Mouse (Mus musculus) Patski (cell line): ENCODE measurements around the gene Wnk4. TPM values are rescaled to one million over a fixed set of nuclear protein-coding genes. Genes with fewer than 3 reads are reported as not detected.

Experiments used
- ATAC-seq: fragments of 100-300 bp; one replicate; pipeline ENCODE4 v1.8.0; 2021
- CTCF ChIA-PET: fragments of 350-600 bp; sonication (Branson Sonifier 250); formaldehyde crosslinking; loops from one replicate; lab custom pipeline; 2022; ENCODE audit warnings: inconsistent platforms; lab: Charles Lee
- POLR2A ChIA-PET: fragments of 350-600 bp; sonication (Branson Sonifier 250); formaldehyde crosslinking; loops from one replicate; lab custom pipeline; 2022; ENCODE audit warnings: antibody characterized with exemption, inconsistent platforms; lab: Charles Lee
- DNase-seq: peaks from one replicate; pipeline ENCODE4 v3.0.0-alpha.2; 2011; ENCODE audit warnings: low read depth, low spot score
- H3K27me3 ChIP-seq: fragments of 371-371 bp; one replicate; pipeline ENCODE4 v1.5.1; 2021
- CTCF ChIP-seq: fragments of 100-300 bp; IDR thresholded peaks from one replicate; pipeline ENCODE4 v1.5.1; 2021
- in situ Hi-C: fragments of 300-500 bp; cut with MboI; formaldehyde crosslinking; loops from 3 replicates; pipeline ENCODE4 v1.11.1; 2018; ENCODE audit warnings: low pct_unique_long_range_greater_than_20kb, mixed read lengths
- polyA plus RNA-seq: library from polyadenylated mRNA; unstranded; gene quantifications from one replicate; pipeline ENCODE4 v1.2.3, GENCODE M21; 2021

Gene Wnk4
- polyA plus RNA-seq = 53.9 TPM

GRCm38 (mm10) chr11:101259948-101260825, at the start of gene Wnk4:
Wnk4 (plus strand) TSS chr11:101260567.
- in situ Hi-C loops = no loop called here
- peak; percentile 72 for ATAC-seq

GRCm38 (mm10) chr11:101211970-101212369, 48.4 kb upstream of the Wnk4 start:
- no peaks in the 10 kb centered on the region for H3K27me3 ChIP-seq
- in situ Hi-C loops = loop anchor here (5.0 to 10.0 kb wide), 2 partner anchors 40 to 183 kb away; partner anchors contain the start of gene Vps25
- ChIA-PET POLR2A (interaction anchor here (0.7 kb wide), 1 partner anchor 70 kb away, joined by 3 read pairs; no protein-coding TSS in a partner anchor), CTCF (interaction anchor here (0.6 to 1.9 kb wide), 9 partner anchors 11 to 82 kb away, joined by 3 to 8 read pairs (median 3); no protein-coding TSS in a partner anchor)
- no peak for DNase-seq
- peak; percentile 55 for TF ChIP-seq CTCF
- no peak for ATAC-seq

More at GRCm38 (mm10) chr11:101259948-101260825, at the start of gene Wnk4:
- ChIA-PET POLR2A (interaction anchor here (0.6 to 4.8 kb wide), 10 partner anchors 12 to 383 kb away, joined by 3 to 51 read pairs (median 4); partner anchors contain the start of genes Becn1, Cntd1, Coa3 and Mlx), CTCF (interaction anchor here (0.7 to 2.6 kb wide), 4 partner anchors 18 to 44 kb away, joined by 3 to 17 read pairs (median 3); partner anchors contain the start of gene Becn1)
- no peak for TF ChIP-seq CTCF
- peak; percentile 28 for DNase-seq
- H3K27me3 ChIP-seq = no peaks in the 10 kb centered on the region

- no peak for ATAC-seq
- in situ Hi-C loops = loop anchor here (5.0 to 10.0 kb wide), 2 partner anchors 85 to 178 kb away; partner anchors contain the start of gene Becn1
- no peak for DNase-seq
- POLR2A ChIA-PET = no interaction called here
- no peaks in the 10 kb centered on the region for H3K27me3 ChIP-seq
- TF ChIP-seq CTCF = no peak
- CTCF ChIA-PET = interaction anchor here (1.0 to 1.5 kb wide), 3 partner anchors 12 to 29 kb away, joined by 3 to 6 read pairs (median 4); partner anchors contain the start of gene Ramp2
These were observed 43.4 kb upstream of the Wnk4 start for GRCm38 (mm10) chr11:101216936-101217335.

DNA sequence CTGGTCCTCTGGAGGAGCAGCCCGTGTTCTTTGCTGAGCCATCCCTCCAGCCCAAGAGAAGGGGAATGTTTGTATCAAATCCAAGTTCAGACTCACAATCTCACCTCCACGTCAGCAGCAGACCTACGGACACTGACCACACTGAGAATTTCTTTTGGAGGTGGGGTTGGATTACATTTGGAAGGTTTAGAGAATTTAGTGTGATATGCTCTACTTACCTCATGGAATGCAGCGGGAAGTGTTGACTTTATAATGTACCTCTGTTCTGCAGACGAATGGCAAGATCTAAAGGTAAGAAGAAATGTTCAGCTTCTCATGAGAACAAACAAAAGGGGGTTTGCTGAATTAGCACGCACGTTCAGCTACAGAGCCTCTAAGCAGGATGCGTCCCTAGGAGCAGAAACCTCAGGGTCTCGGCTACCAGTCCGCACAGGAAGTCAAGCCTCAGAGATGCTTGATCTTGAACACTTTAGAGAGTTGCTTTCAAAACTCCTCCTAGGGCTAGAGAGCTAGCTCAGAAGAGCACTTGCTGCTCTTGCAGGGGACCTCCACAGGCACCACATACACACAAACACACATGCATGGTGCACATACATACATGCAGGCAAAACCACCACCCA, 41.8 kb upstream of the Wnk4 start:
- no peak for DNase-seq
- in situ Hi-C loops = loop anchor here (5.0 to 10.0 kb wide), 2 partner anchors 84 to 176 kb away; partner anchors contain the start of gene Becn1
- ATAC-seq = no peak
- TF ChIP-seq CTCF = no peak
- H3K27me3 ChIP-seq = no peaks in the 10 kb centered on the region
- CTCF ChIA-PET = interaction anchor here (1.0 to 1.5 kb wide), 3 partner anchors 11 to 19 kb away, joined by 4 to 6 read pairs (median 4); no protein-coding TSS in a partner anchor
- POLR2A ChIA-PET = no interaction called here

DNA sequence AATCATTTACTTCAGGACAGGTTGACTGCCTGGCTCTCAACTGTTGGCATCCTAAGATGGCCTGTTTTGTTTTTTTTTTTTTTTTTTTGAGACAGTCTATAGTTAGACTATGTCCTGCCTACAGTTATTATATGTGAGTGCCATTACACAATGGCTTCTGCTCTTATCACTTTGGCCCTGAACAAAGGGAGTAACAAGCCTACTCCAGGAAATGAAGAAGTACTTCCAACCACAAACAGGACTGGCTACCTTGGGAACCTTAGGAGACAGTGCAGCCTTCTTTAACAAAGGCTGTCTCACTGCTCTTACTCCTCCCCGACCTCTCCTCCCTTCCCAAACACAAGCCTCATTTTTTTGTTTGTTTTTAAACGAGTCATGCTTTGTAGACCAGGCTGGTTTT, 39.5 kb upstream of the Wnk4 start:
- TF ChIP-seq CTCF = no peak
- POLR2A ChIA-PET = no interaction called here
- CTCF ChIA-PET = interaction anchor here (2.1 kb wide), 1 partner anchor 20 kb away, joined by 7 read pairs; no protein-coding TSS in a partner anchor
- ATAC-seq = no peak
- in situ Hi-C loops = no loop called here
- H3K27me3 ChIP-seq = no peaks in the 10 kb centered on the region
- no peak for DNase-seq

- CTCF ChIA-PET = interaction anchor here (1.4 to 2.1 kb wide), 2 partner anchors 10 to 21 kb away, joined by 4 to 7 read pairs; no protein-coding TSS in a partner anchor
- in situ Hi-C loops = no loop called here
- no peak for TF ChIP-seq CTCF
- DNase-seq = no peak
- no peak for ATAC-seq
- POLR2A ChIA-PET = no interaction called here
- no peaks in the 10 kb centered on the region for H3K27me3 ChIP-seq
These were observed 38.9 kb upstream of the Wnk4 start for GRCm38 (mm10) chr11:101221306-101221986.

DNA sequence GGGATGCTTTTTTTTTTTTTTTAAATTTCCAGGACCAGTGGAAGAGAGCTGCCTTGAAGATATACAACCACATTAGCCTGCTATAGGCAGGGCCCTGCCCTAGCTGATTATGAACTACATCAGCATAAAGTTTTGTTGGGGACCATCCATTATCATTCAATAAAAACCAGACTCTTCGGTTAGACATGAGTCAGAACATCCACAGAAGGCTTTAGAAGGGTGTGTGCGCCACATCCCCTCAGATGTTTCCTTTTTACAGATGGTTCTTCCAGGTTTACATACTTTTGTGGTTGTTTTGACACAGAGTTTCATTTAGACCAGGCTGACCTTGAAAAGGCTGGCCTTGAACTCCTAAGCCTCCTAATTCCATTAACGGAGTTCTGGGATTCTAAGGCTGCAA, 36.0 kb upstream of the Wnk4 start:
- no peak for TF ChIP-seq CTCF
- DNase-seq = no peak

GRCm38 (mm10) chr11:101225331-101226064, 34.9 kb upstream of the Wnk4 start:
- DNase-seq (no peak), ATAC-seq (no peak)
- POLR2A ChIA-PET = no interaction called here

More for the DNA sequence above, 36.0 kb upstream of the Wnk4 start:
- in situ Hi-C loops = no loop called here
- H3K27me3 ChIP-seq = no peaks in the 10 kb centered on the region
- ChIA-PET CTCF (no interaction called here), POLR2A (no interaction called here)
- no peak for ATAC-seq

GRCm38 (mm10) chr11:101226065-101226701, 34.2 kb upstream of the Wnk4 start, which contains the start of gene Ezh1:
Ezh1 (minus strand) TSS chr11:101226463.
- DNase-seq (no peak), ATAC-seq (peak; percentile 57)
- CTCF ChIA-PET = no interaction called here
- no peak for TF ChIP-seq CTCF
- POLR2A ChIA-PET = no interaction called here
- no peaks in the 10 kb centered on the region for H3K27me3 ChIP-seq
- in situ Hi-C loops = no loop called here

More at GRCm38 (mm10) chr11:101225331-101226064, 34.9 kb upstream of the Wnk4 start:
- TF ChIP-seq CTCF = no peak
- H3K27me3 ChIP-seq = no peaks in the 10 kb centered on the region
- in situ Hi-C loops = no loop called here
- CTCF ChIA-PET = no interaction called here
